Mouse (Mus musculus) CD8-positive naive resting alpha-beta T cell, adult 57 days (primary cell): ENCODE measurements around the gene Gprasp1. TPM values are rescaled to one million over a fixed set of nuclear protein-coding genes. Genes with fewer than 3 reads are reported as not detected.

Source experiments
- total RNA-seq: library from RNA; stranded (reverse); gene quantifications from one replicate; pipeline ENCODE4 v1.2.4, GENCODE M21; 2023

The Gprasp1 gene
- 54.7 TPM for total RNA-seq

GRCm38 (mm10) chrX:135742304-135743055 lies at the start of gene Gprasp1, which contains the start of gene Armcx5:
Gene Gprasp1 (plus strand): TSS chrX:135742733.
Gene Armcx5 (plus strand): TSS chrX:135742733.

GRCm38 (mm10) chrX:135693633-135694032 lies 48.9 kb upstream of the Gprasp1 start, which contains the start of gene Tcp11x2:
Gene Tcp11x2 (minus strand): TSS chrX:135693790.

GRCm38 (mm10) chrX:135725161-135725560 lies 17.4 kb upstream of the Gprasp1 start, which contains the start of gene Tmsb15a:
Gene Tmsb15a (minus strand): TSS chrX:135725261.

GRCm38 (mm10) chrX:135797212-135797644 lies 54.7 kb downstream of the Gprasp1 start, which contains the start of gene Bhlhb9:
Gene Bhlhb9 (plus strand): TSS chrX:135797594.

GRCm38 (mm10) chrX:135838521-135839360 lies 96.2 kb downstream of the Gprasp1 start, which contains the start of gene Gprasp2:
Gene Gprasp2 (plus strand): TSS chrX:135839034.

Other genes starting within 250 kb of the Gprasp1 start
- gene AV320801, start 248.1 kb upstream of the Gprasp1 start, total RNA-seq = not detected
- not detected for gene Nxf7, start 144.0 kb upstream of the Gprasp1 start, total RNA-seq
- not detected for gene Prame, start 115.0 kb upstream of the Gprasp1 start, total RNA-seq
- not detected for gene Tcp11x2, start 48.9 kb upstream of the Gprasp1 start, total RNA-seq
- not detected for gene Tmsb15a, start 17.5 kb upstream of the Gprasp1 start, total RNA-seq
- gene Armcx5, start within 50 bp of the Gprasp1 start, total RNA-seq = 34.7 TPM
- gene Bhlhb9, start 54.9 kb downstream of the Gprasp1 start, total RNA-seq = 17.1 TPM
- gene Gprasp2, start 96.3 kb downstream of the Gprasp1 start, total RNA-seq = 17.6 TPM